Mouse (Mus musculus): ENCODE measurements around the gene Prss33.

Prss33 gene

DNA sequence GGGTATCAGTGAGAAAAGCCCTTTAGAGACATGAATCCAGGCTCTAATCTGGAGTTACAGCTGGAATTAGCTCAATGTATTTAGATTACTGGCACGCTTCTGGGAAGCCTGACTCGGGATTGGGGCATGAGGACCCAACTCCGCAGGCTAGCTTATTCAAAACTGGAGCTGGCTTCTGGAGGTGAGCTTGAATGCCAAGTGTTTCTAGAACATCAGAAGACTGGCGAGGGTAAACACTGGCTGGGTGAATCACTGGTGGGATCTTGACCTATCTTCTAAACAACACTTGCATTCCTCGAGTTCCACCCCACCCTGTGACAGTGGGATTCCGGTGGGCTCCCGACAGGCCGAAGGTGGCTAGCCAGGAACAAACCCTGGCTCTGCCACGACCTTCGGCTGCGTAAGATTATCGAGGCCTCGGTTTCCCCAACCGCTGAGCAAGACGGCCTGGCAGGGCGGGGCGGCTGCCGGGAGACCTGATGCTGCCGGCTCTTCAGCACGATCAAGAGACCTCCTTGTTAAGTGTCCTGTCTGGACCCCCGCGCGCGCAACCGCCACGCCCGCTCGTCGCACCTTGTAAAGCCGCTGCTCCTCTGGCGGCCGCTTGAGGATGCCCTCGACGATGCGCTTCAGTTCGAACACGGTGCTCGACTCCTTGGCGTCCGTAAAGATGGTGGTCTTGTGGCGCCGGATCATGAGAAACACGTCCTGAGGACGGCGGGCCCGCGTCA lies 7.4 kb downstream of the Prss33 start:
- no peak for DNase-seq (ENCODE audit: extremely low read depth, low read depth)

DNA sequence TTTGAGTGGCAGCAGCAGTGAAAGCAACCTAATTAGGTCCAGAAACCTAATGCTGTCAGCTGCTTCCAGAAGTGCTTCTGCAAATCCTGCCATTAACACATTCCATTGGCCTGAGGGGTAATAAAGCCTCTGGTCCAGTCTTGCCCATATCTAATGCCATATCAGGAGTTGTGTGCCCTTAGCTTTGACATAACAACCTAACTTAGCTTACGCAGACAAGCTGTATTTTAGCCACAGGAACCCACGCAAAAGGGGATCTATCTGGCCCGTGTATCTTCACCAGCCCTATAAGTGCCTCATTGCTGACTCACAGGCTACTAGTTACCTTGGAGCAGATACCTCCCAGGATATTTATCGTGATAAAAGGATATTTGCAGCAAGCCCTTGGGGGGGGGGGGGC lies 10.3 kb downstream of the Prss33 start:
- DNase-seq (ENCODE audit: extremely low read depth, low read depth), result no peak

DNA sequence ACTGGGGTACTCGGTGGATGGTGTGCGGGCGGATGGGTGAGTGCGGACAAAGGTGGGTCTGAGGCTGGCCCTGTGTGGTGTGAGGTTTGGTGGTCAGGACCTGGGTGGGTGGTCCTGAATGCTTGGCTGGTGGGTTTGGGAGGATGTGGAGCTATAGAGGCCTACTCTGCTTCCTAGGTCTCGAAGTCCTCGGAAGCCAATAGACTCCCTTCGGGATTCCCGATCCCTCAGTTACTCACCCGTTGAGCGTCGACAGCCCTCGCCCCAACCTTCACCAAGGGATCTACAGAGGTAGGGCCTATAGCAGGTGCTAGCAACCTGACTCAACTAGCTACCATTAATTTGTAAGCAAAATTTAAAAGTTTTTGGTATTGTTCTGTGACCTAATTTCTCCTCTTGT lies 12.2 kb downstream of the Prss33 start:
- no peak for DNase-seq (ENCODE audit: extremely low read depth, low read depth)

DNA sequence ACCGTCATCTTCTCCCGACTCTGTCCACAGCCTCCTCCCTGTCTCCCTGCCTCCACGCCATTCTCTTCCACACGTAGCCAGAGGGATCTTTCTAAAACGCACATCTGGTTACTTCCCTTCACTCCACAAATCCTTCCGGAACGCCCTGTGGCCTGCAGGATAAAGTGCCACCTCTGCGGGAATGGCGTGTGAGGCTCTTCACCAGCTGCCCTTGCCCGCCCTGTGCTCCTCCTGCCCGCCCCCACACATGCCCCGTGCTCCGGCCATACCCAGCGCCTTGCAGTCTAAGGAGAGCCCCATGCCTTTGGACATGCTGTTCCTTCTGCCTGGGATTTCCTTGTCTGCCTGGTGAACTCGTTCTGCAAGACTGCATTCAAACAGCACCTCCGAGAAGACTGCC lies 12.8 kb downstream of the Prss33 start:
- DNase-seq (ENCODE audit: extremely low read depth, low read depth), result no peak

DNA sequence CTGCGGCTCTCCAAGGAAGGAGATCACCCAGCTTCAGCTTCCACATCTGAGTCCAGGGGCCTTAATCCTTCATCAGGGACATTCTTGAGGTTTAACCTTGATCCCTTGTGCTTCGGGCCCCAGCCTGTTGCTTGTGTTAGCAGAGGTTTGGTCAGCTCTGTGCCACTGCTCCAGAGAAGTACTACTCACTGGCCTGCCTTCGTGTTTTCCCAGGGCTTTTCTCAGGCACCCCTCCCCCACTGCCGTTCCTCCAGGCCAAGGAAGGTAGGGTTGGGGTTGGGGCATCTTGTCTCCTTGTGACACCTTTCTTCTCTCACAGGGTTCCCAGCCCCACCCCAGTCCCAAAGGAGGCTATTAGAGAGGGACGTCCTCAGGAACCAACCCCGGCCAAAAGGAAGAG lies 13.8 kb downstream of the Prss33 start:
- DNase-seq (ENCODE audit: extremely low read depth, low read depth), result no peak

DNA sequence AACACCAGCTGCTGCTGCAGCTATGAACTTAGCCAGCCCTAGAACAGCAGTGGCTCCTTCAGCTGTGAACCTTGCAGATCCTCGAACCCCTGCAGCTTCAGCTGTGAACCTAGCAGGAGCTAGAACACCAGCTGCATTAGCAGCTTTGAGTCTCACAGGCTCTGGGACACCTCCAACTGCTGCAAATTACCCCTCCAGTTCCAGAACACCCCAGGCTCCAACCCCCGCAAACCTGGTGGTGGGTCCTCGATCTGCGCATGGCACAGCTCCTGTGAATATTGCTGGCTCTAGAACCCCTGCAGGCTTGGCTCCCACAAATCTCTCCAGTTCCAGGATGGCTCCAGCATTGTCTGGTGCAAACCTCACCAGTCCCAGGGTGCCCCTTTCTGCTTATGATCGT lies 15.1 kb downstream of the Prss33 start:
- no peak for DNase-seq (ENCODE audit: extremely low read depth, low read depth)

DNA sequence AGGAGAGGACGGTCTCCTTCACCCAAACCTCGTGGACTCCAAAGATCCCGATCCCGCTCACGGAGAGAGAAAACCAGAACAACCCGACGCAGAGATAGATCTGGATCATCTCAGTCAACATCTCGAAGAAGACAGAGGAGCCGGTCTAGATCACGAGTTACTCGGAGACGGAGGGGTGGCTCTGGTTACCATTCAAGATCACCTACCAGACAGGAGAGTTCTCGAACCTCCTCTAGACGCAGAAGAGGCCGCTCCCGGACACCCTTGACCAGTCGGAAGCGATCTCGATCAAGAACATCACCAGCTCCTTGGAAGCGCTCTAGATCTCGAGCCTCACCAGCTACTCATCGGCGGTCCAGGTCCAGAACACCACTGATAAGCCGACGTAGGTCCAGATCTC lies 16.6 kb downstream of the Prss33 start:
- no peak for DNase-seq (ENCODE audit: extremely low read depth, low read depth)

DNA sequence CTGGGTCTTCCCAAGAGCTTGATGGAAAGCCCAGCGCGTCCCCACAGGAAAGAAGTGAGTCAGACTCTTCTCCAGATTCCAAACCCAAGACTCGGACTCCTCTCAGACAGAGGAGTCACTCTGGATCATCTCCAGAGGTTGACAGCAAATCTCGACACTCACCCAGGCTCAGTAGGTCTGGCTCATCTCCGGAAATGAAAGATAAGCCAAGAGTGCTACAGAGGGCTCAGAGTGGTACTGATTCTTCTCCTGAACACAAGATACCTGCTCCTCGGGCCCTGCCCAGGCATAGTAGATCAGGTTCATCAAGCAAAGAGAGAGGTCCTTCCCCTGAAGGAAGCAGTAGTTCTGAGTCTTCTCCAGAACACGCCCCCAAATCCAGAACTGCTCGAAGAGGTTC lies 17.3 kb downstream of the Prss33 start:
- no peak for DNase-seq (ENCODE audit: extremely low read depth, low read depth)

DNA sequence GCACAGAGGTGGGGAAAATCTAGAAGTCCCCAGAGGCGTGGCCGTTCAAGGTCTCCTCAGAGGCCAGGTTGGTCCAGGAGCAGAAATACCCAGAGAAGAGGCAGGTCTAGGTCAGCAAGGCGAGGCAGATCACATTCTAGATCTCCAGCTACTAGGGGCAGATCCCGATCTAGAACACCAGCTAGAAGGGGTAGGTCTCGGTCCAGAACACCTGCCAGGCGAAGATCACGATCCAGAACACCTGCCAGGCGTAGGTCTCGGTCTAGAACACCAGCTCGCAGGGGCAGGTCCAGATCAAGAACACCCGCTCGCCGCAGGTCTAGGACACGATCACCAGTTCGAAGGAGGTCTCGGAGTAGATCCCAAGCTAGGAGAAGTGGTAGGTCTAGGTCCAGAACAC lies 20.2 kb downstream of the Prss33 start:
- no peak for DNase-seq (ENCODE audit: extremely low read depth, low read depth)

DNA sequence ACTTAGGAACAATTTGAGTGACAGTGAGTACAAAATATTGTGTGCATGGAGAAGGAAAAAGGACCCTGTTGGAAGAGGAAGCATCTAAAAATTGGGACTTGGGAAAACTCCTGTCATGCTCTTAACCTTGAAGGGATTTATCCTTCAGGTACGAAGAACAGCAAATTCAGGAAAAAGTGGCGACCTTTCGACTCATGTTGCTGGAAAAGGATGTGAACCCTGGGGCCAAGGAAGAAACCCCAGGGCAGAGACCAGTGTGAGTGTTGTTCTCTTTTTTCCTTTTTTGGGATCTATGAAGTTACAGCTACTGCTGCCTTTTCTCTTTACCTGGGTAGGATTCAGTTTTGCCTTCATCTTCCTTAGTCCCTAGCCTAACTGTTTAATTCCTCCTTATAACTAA lies 27.9 kb downstream of the Prss33 start:
- DNase-seq (ENCODE audit: extremely low read depth, low read depth), result no peak

DNA sequence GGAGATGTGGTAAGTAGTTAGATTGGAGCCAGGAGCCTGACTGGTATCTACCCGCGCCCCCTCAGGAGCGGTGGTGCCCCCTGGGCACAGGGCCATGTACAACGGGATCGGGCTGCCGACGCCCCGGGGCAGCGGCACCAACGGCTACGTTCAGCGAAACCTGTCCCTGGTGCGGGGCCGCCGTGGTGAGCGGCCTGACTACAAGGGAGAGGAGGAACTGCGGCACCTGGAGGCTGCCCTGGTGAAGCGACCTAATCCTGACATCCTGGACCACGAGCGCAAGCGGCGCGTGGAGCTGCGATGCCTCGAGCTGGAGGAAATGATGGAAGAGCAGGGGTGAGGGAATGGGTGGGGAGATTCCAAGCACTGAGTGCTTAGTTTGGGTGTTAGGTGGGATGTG lies 29.0 kb downstream of the Prss33 start:
- DNase-seq (ENCODE audit: extremely low read depth, low read depth), result no peak

DNA sequence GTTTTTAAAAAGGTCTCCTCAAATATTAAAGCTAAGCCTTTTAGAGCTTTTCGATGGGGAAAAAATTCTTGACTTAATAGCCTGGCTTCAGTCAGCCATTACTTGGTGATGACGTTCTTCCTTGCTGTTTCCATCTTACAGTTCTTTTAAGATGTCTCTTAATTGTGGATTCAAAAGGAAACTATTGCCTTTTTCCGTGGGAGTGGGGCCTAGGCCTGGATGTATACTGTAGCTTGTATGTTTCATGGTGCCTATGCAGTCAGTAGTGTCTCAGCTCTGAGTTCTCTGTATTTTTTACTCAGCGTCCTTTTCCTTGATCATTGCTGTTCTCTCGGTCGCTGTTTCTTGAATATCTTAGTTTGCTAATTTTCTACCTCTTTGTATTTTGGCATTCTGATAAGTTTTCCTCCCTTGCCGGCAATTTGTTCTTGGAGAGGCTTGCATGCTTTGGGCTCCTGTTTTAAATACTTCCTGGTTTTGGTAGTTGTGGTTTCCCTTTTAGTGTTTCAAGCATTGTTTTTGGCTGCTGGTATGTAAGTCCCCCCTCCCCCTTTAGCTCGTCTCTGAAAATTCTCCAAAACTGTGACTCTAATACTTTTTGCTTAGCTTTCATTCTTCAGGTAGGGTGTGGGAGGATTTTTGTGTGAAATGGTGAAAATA lies 31.3 kb downstream of the Prss33 start:
- no peak for DNase-seq (ENCODE audit: extremely low read depth, low read depth)

DNA sequence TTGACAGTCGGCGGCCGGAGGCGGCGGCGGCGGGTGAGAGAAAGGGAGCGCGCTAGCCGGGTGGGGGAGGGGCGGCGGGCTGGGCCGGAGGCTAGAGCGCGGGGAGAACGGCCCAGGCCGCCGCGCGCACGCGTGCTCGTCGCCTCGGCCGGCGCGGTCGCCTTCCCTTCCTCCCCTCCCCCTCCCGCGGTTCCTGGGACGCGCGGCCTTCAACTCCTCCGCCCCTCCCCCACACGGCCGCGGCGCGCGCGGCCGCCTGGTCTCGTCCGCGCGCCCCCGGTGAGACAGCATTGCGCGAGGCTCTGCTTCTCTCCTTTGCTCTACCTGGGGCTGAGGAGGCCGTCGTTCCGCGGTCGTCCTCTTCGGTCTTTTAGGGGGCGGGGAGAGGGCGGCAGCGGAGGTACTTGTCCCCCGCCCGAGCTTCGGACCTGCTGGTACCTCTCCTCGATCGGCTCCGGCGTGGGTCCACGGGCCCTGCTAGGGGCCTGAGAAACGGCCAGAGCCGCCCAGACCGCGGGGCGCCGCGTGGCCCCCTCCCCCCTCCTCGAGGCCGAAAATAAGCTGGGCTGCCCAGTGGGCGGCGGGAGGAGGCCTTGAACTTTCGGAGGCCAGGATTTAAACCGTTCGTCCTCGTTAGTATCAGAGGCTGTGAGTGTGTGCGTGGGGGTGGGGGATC lies 32.4 kb downstream of the Prss33 start:
- DNase-seq (ENCODE audit: extremely low read depth, low read depth), result no peak

DNA sequence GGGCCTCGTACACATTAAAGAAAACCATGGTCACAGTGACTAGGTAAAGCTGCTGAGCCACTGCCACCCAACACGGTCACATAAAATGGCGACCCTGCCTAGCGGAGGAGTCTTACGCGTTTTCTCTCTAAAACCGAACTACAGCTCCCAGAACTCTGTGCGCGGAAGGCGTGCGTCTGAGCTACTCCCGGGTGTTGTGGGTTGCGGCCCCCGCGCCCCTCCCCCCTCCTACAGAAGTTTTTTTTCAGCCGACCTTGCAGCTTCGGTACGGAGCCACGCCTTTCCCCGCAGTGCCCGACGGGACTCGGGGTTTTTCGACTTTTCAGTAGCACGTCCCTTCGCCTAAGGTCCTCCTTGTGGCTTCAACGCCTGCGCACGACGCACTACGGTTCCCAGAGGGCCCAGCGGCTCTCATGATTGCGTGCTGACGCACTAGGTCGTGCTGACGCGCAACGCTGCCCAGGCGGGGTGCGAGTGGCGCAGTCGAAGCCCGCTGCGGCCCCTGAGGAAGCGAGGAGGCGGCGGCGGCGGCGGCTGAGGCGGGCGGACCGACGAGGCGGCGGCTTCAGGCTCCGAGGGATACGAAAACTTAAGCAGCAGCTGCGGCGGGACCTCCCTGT lies 33.0 kb downstream of the Prss33 start:
- DNase-seq (ENCODE audit: extremely low read depth, low read depth), result peak; percentile 98

DNA sequence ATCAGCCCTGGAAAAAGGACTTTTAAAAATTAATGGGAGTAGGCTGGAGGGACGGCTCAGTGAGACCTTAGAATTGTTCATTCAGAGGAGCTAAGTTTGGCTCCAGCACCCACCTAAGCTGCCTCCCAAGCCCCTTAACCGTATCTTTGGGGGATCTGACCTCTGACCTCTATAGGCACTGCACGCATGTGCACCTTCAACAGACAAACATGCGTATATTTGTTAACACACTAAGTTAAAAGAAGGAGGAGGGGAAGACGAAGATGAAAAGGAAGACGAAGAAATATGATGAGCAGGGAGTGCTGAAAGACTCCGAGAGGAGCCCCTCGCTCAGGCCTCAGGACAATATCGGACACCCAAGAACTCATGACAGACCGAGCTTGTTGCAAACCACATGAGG lies 34.2 kb downstream of the Prss33 start:
- no peak for DNase-seq (ENCODE audit: extremely low read depth, low read depth)

DNA sequence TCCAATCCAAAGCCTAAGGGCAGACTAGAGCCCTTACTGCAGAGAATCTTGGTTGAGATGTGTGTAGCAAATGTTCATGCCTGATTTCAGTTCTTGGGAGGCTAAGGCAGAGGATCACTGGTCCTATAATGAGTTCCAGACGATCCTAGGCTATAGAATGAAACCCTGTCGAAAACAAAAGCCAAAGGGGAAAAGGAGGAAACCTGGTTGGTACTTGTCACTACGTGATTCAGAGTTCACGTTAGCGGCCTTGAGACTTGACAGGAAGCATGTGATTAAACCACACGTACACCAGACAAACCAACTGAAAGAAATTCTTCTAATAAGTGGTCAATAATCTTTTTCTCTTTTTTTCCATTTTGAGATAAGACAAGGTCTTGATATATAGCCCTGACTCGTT lies 38.5 kb downstream of the Prss33 start:
- no peak for DNase-seq (ENCODE audit: extremely low read depth, low read depth)

DNA sequence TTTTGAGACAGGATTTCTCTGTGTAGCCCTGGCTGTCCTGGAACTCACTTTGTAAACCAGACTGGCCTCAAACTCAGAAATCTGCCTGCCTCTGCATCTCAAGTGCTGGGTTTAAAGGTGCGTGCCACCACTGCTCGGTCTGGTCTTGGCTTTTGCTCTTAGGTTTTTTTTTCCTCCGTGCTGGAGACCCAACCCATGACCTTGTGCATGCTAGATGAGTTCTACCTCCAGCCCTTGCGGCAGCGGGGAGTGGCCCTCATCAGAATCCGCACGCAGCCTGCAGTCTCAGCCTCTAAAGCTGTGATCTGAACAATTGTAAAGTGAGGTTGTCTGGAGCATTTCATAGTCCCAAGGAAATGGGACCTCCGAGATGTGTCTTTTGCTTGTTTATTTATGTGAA lies 40.5 kb downstream of the Prss33 start:
- DNase-seq (ENCODE audit: extremely low read depth, low read depth), result no peak

DNA sequence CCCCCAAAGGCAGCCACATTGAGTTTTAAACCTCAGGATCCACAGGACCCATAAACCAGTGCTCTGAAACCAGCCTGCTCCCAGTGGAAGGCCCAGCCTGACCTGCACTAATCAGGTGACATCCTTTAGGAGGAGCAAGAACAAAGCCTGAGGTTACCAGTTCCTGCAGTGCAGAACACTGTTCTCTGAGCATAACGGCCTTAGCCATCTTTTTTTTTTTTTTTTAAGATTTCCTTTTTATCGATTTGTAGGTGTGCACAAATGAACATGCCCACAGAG lies 44.8 kb downstream of the Prss33 start:
- no peak for DNase-seq (ENCODE audit: extremely low read depth, low read depth)

DNA sequence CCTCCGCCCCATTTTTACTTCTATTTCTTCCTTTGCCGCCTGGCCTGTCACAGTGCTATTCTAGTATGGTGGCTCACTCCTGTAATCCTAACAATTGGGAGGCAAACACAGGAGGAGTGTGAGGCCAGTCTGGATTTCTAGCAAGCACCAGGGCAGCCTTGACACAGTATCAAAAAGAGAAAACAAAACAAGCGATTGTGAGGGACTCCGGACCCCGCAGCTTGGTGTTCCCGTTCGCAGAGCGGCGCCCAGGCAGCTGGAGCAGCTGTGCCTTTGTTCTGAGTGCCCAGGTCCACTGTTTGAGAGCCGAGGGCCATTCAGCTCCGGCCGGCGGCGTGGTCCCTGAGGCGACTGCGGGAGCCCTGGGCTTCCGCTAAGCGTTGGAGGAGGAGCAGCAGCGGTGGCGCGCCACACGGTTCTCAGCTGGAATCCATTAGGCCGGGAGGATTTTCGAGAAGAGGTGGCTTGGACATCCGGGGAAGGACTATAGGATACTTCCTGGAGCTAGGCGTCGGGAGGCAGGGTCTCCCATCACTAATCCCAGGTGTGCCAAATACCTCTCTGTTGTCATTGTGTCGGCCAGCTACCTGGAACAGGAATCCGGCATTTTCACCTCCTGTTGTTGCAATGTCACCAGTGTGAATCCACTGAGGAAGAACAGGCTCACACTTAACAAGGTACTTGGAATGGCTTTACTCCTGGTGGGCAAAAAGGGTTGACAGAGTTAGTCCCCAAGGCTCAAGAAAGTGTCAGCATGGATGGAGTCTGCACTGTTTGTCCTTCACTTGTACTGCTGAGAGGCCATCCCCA lies 45.4 kb downstream of the Prss33 start, which contains the start of gene Srrm2:
Gene Srrm2, plus strand, starts transcription at position 264 of the 810 bp plus-strand sequence.
- no peak for DNase-seq (ENCODE audit: extremely low read depth, low read depth)

DNA sequence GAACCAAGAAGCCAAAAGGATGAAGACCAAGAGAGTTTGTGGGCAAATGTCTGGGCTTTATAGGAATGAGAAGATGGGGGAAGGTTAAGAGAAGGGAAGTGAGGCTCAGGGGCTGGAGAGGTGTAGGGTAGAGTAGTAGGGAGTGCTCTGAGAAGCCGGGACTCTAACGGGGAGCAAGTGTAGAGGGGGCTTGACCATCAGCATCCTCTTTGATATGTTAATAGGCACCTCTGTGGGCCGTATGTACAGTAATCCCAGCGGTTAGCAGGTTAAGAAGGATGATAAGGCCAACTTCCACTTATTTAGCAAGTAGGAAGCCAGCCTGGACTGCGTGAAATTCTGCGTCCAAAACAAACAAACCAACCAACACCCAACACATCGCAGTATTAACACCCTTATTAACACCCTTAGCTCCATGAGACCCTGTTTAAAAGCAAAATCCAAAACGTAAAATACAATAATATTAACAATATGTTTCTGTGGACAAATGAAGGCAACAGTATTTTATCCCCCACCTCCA lies 46.0 kb downstream of the Prss33 start:
- peak; percentile 63 for DNase-seq (ENCODE audit: extremely low read depth, low read depth)

DNA sequence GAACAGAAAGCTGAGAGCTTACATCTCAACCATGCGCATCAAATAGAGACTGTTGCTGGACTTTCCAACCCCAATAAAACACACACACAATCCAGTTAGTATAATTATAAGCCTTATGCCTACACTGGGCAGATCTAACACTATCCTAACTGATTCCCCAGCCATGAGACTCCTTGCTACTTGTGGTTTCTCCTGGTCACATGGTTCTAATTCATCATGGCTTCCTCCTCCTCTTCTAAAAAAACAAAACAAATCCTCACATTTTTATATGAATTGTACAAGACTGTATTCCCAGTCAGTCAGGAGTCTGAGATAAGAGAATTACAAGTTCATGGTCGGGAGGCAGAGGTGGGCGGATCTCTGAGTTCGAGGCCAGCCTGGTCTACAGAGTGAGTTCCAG lies 46.9 kb downstream of the Prss33 start:
- DNase-seq (ENCODE audit: extremely low read depth, low read depth), result no peak
